Mouse (Mus musculus) midbrain, embryonic 11.5 days (tissue): ENCODE results near the gene Tmem150a. TPM values are rescaled to one million over a fixed set of nuclear protein-coding genes. Genes with fewer than 3 reads are reported as not detected.

Source experiments
- ATAC-seq: fragments of 200-750 bp; cut with Nextera tagmentation; 2 replicates; pipeline ENCODE4 v1.8.0; 2017; ENCODE audit warnings: moderate TSS enrichment, moderate library complexity; ENCODE audit not compliant: low FRiP score
- DNase-seq: peaks from one replicate; pipeline ENCODE4 v3.0.0; 2015; ENCODE audit warnings: low spot score; ENCODE audit errors: missing footprints
- H3K27ac ChIP-seq: fragments of 300-500 bp; sonication (generic); 2 replicates; pipeline ENCODE4 v1.5.1; 2014; ENCODE audit warnings: low read depth, low read length
- H3K27me3 ChIP-seq: fragments of 300-500 bp; sonication (generic); 2 replicates; pipeline ENCODE4 v1.6.1; 2014; ENCODE audit warnings: mild to moderate bottlenecking, low read length, moderate library complexity, mixed read lengths; ENCODE audit not compliant: control insufficient read depth, insufficient read depth
- H3K36me3 ChIP-seq: fragments of 300-500 bp; sonication (generic); 2 replicates; pipeline ENCODE4 v1.6.1; 2014; ENCODE audit warnings: mild to moderate bottlenecking, low read length, moderate library complexity, mixed read lengths; ENCODE audit not compliant: control insufficient read depth, insufficient read depth
- H3K4me1 ChIP-seq: fragments of 300-500 bp; sonication (generic); 2 replicates; pipeline ENCODE4 v1.6.1; 2014; ENCODE audit warnings: low read length; ENCODE audit not compliant: control insufficient read depth, insufficient read depth
- H3K4me2 ChIP-seq: fragments of 300-500 bp; sonication (generic); 2 replicates; pipeline ENCODE4 v1.6.1; 2014; ENCODE audit warnings: mild to moderate bottlenecking, moderate library complexity
- H3K4me3 ChIP-seq: fragments of 300-500 bp; sonication (generic); 2 replicates; pipeline ENCODE4 v1.5.1; 2014; ENCODE audit warnings: low read depth, low read length
- H3K9ac ChIP-seq: fragments of 300-500 bp; sonication (generic); 2 replicates; pipeline ENCODE4 v1.6.1; 2014; ENCODE audit warnings: low read length
- H3K9me3 ChIP-seq: fragments of 300-500 bp; sonication (generic); 2 replicates; pipeline ENCODE4 v1.6.1; 2016; ENCODE audit warnings: low read length; ENCODE audit not compliant: control insufficient read depth
- WGBS: fragments of 180-500 bp; shearing (Covaris S2); extraction: QIAGEN DNeasy Blood & Tissue Kit; methylation state at CpG from one replicate; pipeline ENCODE4 v1.1.7; 2014; 5-methylcytosine and 5-hydroxymethylcytosine counted together
- polyA plus RNA-seq: library from polyadenylated mRNA; unstranded; fragments of >200 nt; fragmentation: Nextera tagmentation; extraction: Ambion mirVana; gene quantifications from 2 replicates; pipeline ENCODE4 v1.2.1, GENCODE M21; 2014

Tmem150a gene
- polyA plus RNA-seq, 1 experiment from 2014 or later: 6.2 TPM

- Histone ChIP-seq H3K36me3 (no peaks in the 10 kb centered on the region), H3K27ac (no peak overlapping the region), H3K27me3 (no peaks in the 10 kb centered on the region), H3K9me3 (no peaks in the 10 kb centered on the region), H3K9ac (no peak overlapping the region), H3K4me2 (no peak overlapping the region), H3K4me1 (no peaks in the 10 kb centered on the region), H3K4me3 (no peak overlapping the region)
- no peak for ATAC-seq
- peak; percentile 69 for DNase-seq
- WGBS: 81% methylated on average over 10 of the region's 10 CpGs
Observed at GRCm38 (mm10) chr6:72396837-72397251, 41.6 kb downstream of the Tmem150a start.

GRCm38 (mm10) chr6:72399967-72400366 is 44.7 kb downstream of the Tmem150a start:
- no peak overlapping the region for H3K9ac ChIP-seq
- DNase-seq (peak; percentile 72), ATAC-seq (no peak)
- no peak overlapping the region for H3K4me2 ChIP-seq
- no peak overlapping the region for H3K4me3 ChIP-seq
- H3K27ac ChIP-seq: no peak overlapping the region
- H3K36me3 ChIP-seq: no peaks in the 10 kb centered on the region
- no peaks in the 10 kb centered on the region for H3K9me3 ChIP-seq
- H3K27me3 ChIP-seq: no peaks in the 10 kb centered on the region
- H3K4me1 ChIP-seq: no peaks in the 10 kb centered on the region
- 53% methylated on average over 2 of the region's 2 CpGs for WGBS

DNA sequence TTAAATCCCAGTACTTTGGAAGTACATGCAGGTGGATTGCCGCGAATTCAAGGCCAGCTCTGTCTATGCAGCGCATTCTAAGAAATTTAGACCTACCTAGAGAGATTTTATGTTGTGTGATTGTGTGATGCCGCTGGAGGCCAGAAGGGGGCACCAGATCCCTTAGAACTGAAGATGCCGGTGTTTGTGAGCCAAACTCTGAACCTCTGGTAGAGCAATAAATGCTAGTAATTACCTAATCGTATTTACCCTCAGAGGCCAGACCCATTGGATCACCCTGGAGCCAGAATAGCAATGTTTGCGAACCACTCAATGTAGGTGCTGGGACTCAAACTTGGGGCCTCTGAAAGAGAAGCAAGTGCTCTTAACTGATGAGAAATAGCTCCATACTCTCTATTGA is 46.6 kb downstream of the Tmem150a start:
- Histone ChIP-seq H3K4me3 (no peak overlapping the region), H3K9ac (no peak overlapping the region), H3K36me3 (no peaks in the 10 kb centered on the region), H3K4me2 (no peak overlapping the region), H3K27me3 (no peaks in the 10 kb centered on the region), H3K9me3 (no peaks in the 10 kb centered on the region), H3K4me1 (no peaks in the 10 kb centered on the region), H3K27ac (no peak overlapping the region)
- DNase-seq (peak; percentile 97), ATAC-seq (0 out of 2 replicates have a peak, but pooled peaks have one; percentile 35)
- WGBS: 26% methylated on average over 7 of the region's 7 CpGs

GRCm38 (mm10) chr6:72405356-72405755 is 50.1 kb downstream of the Tmem150a start:
- H3K4me3 ChIP-seq: no peak overlapping the region
- no peak for ATAC-seq
- DNase-seq: peak; percentile 64
- no peaks in the 10 kb centered on the region for H3K4me1 ChIP-seq
- no peaks in the 10 kb centered on the region for H3K27me3 ChIP-seq
- no peak overlapping the region for H3K4me2 ChIP-seq
- no peak overlapping the region for H3K9ac ChIP-seq
- WGBS: 78% methylated on average over 7 of the region's 7 CpGs
- H3K9me3 ChIP-seq: no peaks in the 10 kb centered on the region
- H3K36me3 ChIP-seq: no peaks in the 10 kb centered on the region
- H3K27ac ChIP-seq: no peak overlapping the region

GRCm38 (mm10) chr6:72407119-72407518 is 51.9 kb downstream of the Tmem150a start:
- H3K9ac ChIP-seq: no peak overlapping the region
- no peak overlapping the region for H3K4me3 ChIP-seq
- peak; percentile 98 for DNase-seq
- H3K27me3 ChIP-seq: no peaks in the 10 kb centered on the region
- H3K4me2 ChIP-seq: no peak overlapping the region
- H3K36me3 ChIP-seq: no peaks in the 10 kb centered on the region
- 3% methylated on average over 5 of the region's 5 CpGs for WGBS
- no peaks in the 10 kb centered on the region for H3K4me1 ChIP-seq
- no peak overlapping the region for H3K27ac ChIP-seq
- no peaks in the 10 kb centered on the region for H3K9me3 ChIP-seq
- ATAC-seq: peak; percentile 68

Other genes with a start within 250 kb of the Tmem150a start
- 4.8 and 6.1 TPM in 2 replicates for gene Atoh8, start 119.9 kb upstream of the Tmem150a start, polyA plus RNA-seq
- gene Sftpb, start 50.8 kb upstream of the Tmem150a start, polyA plus RNA-seq: not detected in 2 replicates
- 114 and 116 TPM in 2 replicates for gene Usp39, start 10.3 kb upstream of the Tmem150a start, polyA plus RNA-seq
- gene 0610030E20Rik, start 8.1 kb upstream of the Tmem150a start, polyA plus RNA-seq: 15.6 and 16.1 TPM in 2 replicates
- 102 TPM in 2 replicates for gene Rnf181, start 11.5 kb downstream of the Tmem150a start, polyA plus RNA-seq
- 13.4 and 15.4 TPM in 2 replicates for gene Vamp5, start 25.0 kb downstream of the Tmem150a start, polyA plus RNA-seq
- gene Vamp8, start 35.3 kb downstream of the Tmem150a start, polyA plus RNA-seq: 27.6 and 32.0 TPM in 2 replicates
- 9.4 and 12.2 TPM in 2 replicates for gene Ggcx, start 58.9 kb downstream of the Tmem150a start, polyA plus RNA-seq
- 463 and 499 TPM in 2 replicates for gene Mat2a, start 84.1 kb downstream of the Tmem150a start, polyA plus RNA-seq
- gene Sh2d6, start 166.3 kb downstream of the Tmem150a start, polyA plus RNA-seq: 0.41 TPM in 1 of 2 replicates, not detected in the other
- gene Capg, start 188.9 kb downstream of the Tmem150a start, polyA plus RNA-seq: 6.6 and 8.0 TPM in 2 replicates
- gene Elmod3, start 243.0 kb downstream of the Tmem150a start, polyA plus RNA-seq: 15.4 and 17.4 TPM in 2 replicates
- 5.0 and 6.8 TPM in 2 replicates for gene Retsat, start 243.0 kb downstream of the Tmem150a start, polyA plus RNA-seq